Mouse (Mus musculus): Measurements from ENCODE around the gene Cdh1.
A peak's percentile ranks its signal among the peaks of the same experiment; 100 is the strongest.

Gene Cdh1

GRCm38 (mm10) chr8:106623954-106624353 lies 20.8 kb downstream of the Cdh1 start:
- DNase-seq = no peak

GRCm38 (mm10) chr8:106624743-106625142 lies 21.6 kb downstream of the Cdh1 start:
- DNase-seq = no peak

- no peak for DNase-seq
These were observed 23.1 kb downstream of the Cdh1 start for GRCm38 (mm10) chr8:106626096-106626865.

GRCm38 (mm10) chr8:106628291-106628964 lies 25.3 kb downstream of the Cdh1 start:
- no peak for DNase-seq

- no peak for DNase-seq
These were observed 26.3 kb downstream of the Cdh1 start for GRCm38 (mm10) chr8:106629456-106629855.

- no peak for DNase-seq
These were observed 28.8 kb downstream of the Cdh1 start for GRCm38 (mm10) chr8:106631904-106632303.

- DNase-seq = no peak
These were observed 29.5 kb downstream of the Cdh1 start for GRCm38 (mm10) chr8:106632650-106633049.

GRCm38 (mm10) chr8:106633361-106634158 lies 30.4 kb downstream of the Cdh1 start:
- DNase-seq = no peak

- no peak for DNase-seq
These were observed 32.1 kb downstream of the Cdh1 start for GRCm38 (mm10) chr8:106635284-106635683.

- DNase-seq = no peak
These were observed 34.3 kb downstream of the Cdh1 start for GRCm38 (mm10) chr8:106637446-106637845.

- no peak for DNase-seq
These were observed 35.7 kb downstream of the Cdh1 start for GRCm38 (mm10) chr8:106638768-106639295.

GRCm38 (mm10) chr8:106640212-106640611 lies 37.1 kb downstream of the Cdh1 start:
- DNase-seq = no peak

GRCm38 (mm10) chr8:106640921-106641320 lies 37.8 kb downstream of the Cdh1 start:
- no peak for DNase-seq

GRCm38 (mm10) chr8:106642172-106642571 lies 39.0 kb downstream of the Cdh1 start:
- DNase-seq = no peak

- DNase-seq = no peak
These were observed 39.9 kb downstream of the Cdh1 start for GRCm38 (mm10) chr8:106643100-106643499.

- DNase-seq = no peak
These were observed 41.8 kb downstream of the Cdh1 start for GRCm38 (mm10) chr8:106644957-106645356.

- no peak for DNase-seq
These were observed 43.0 kb downstream of the Cdh1 start for GRCm38 (mm10) chr8:106646153-106646552.

GRCm38 (mm10) chr8:106646731-106647130 lies 43.6 kb downstream of the Cdh1 start:
- no peak for DNase-seq

- DNase-seq = peak; percentile 92
These were observed 44.2 kb downstream of the Cdh1 start for GRCm38 (mm10) chr8:106647387-106647786.

- no peak for DNase-seq
These were observed 45.3 kb downstream of the Cdh1 start for GRCm38 (mm10) chr8:106648421-106648820.

GRCm38 (mm10) chr8:106651994-106652393 lies 48.8 kb downstream of the Cdh1 start:
- no peak for DNase-seq

GRCm38 (mm10) chr8:106656046-106656445 lies 52.9 kb downstream of the Cdh1 start:
- DNase-seq = no peak

- no peak for DNase-seq
These were observed 69.6 kb downstream of the Cdh1 start for GRCm38 (mm10) chr8:106672786-106673185.

All from heart, adult 11 months (tissue).